Mouse (Mus musculus) embryonic facial prominence, embryonic 15.5 days (tissue): Measurements from ENCODE around the gene Bahd1. TPM values are rescaled to one million over a fixed set of nuclear protein-coding genes. Genes with fewer than 3 reads are reported as not detected.
A peak's percentile ranks its signal among the peaks of the same experiment; 100 is the strongest.

Experiments
- ATAC-seq: fragments of 200-750 bp; cut with Nextera tagmentation; 2 replicates; pipeline ENCODE4 v1.8.0; 2017; ENCODE audit warnings: low read depth, moderate TSS enrichment; ENCODE audit not compliant: insufficient number of reproducible peaks, low FRiP score, low TSS enrichment
- H3K27ac ChIP-seq: fragments of 300-500 bp; sonication (generic); replicated peaks from 2 replicates; pipeline ENCODE4 v1.5.1; 2015; ENCODE audit warnings: mild to moderate bottlenecking, inconsistent platforms
- H3K27me3 ChIP-seq: fragments of 300-500 bp; sonication (generic); 2 replicates; pipeline ENCODE4 v1.6.1; 2015; ENCODE audit warnings: inconsistent platforms
- H3K36me3 ChIP-seq: fragments of 300-500 bp; sonication (generic); 2 replicates; pipeline ENCODE4 v1.6.1; 2015; ENCODE audit warnings: mild to moderate bottlenecking, inconsistent platforms
- H3K4me1 ChIP-seq: fragments of 300-500 bp; sonication (generic); 2 replicates; pipeline ENCODE4 v1.6.1; 2015; ENCODE audit warnings: inconsistent platforms
- H3K4me2 ChIP-seq: fragments of 300-500 bp; sonication (generic); replicated peaks from 2 replicates; pipeline ENCODE4 v1.6.1; 2015; ENCODE audit warnings: mild to moderate bottlenecking, inconsistent platforms
- H3K4me3 ChIP-seq: fragments of 300-500 bp; sonication (generic); replicated peaks from 2 replicates; pipeline ENCODE4 v1.5.1; 2015; ENCODE audit warnings: mild to moderate bottlenecking, inconsistent platforms
- H3K9ac ChIP-seq: fragments of 300-500 bp; sonication (generic); 2 replicates; pipeline ENCODE4 v1.6.1; 2015; ENCODE audit warnings: inconsistent platforms
- H3K9me3 ChIP-seq: fragments of 300-500 bp; sonication (generic); replicated peaks from 2 replicates; pipeline ENCODE4 v1.6.1; 2016; ENCODE audit warnings: inconsistent platforms
- WGBS: fragments of 180-500 bp; shearing (Covaris S2); methylation state at CpG from one replicate; pipeline ENCODE4 v1.1.7; 2015; 5-methylcytosine and 5-hydroxymethylcytosine counted together
- polyA plus RNA-seq: library from polyadenylated mRNA; unstranded; fragments of >200 nt; fragmentation: Nextera tagmentation; extraction: Ambion mirVana; gene quantifications from 2 replicates; pipeline ENCODE4 v1.2.1, GENCODE M21; 2015

The Bahd1 gene
- polyA plus RNA-seq, 1 experiment from 2014 or later, result 5.9 TPM

DNA sequence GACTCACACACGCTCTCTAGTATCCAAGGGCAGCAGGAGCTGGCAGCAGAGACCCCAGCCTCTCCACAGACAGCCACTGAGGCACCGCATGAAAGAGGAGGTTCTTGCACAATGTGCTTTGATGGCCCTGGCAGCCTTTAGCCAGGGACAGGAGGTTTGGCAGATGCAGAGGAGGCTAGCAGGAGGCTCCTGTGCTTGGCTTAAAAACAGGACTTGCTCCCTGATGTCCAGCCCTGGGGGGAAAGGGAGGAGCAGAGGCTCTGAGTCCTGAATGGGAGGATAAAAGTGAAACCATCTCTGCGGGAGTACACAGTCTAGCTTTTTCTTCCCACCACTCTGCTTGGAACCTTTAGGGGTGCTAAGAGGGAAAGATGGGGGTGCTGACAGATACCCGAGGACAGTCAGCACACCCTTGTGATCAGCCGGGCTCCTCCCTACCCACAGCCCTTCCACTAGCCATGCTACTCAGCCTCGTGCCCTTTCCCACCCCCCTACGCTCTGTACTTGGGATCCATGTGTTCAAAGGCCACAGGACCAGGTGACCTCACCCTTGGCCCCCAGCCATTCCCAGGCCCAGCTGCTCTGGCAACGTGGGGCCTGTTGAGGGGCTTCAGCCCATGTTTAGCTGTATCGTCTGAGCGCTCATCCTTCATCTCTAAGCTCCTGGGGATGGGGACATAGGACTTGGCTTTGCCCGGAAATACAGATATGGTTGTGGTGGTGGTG is 13.5 kb downstream of the Bahd1 start:
- Histone ChIP-seq H3K36me3 (peaks cover 15% of the 10 kb centered on the region), H3K9ac (no peak overlapping the region), H3K4me3 (no peak overlapping the region), H3K27me3 (no peaks in the 10 kb centered on the region), H3K9me3 (no peaks in the 10 kb centered on the region), H3K27ac (no peak overlapping the region), H3K4me1 (peaks cover 31% of the 10 kb centered on the region), H3K4me2 (no peak overlapping the region)
- ATAC-seq, result 0 out of 2 replicates have a peak, but pooled peaks have one; percentile 12
- 50% methylated on average over 11 of the region's 11 CpGs for WGBS

- 46% methylated on average over 8 of the region's 8 CpGs for WGBS
- Histone ChIP-seq H3K27me3 (no peaks in the 10 kb centered on the region), H3K9me3 (no peaks in the 10 kb centered on the region), H3K27ac (0 out of 2 replicates have a peak overlapping the region, but pooled peaks have one; percentile 0), H3K4me1 (peaks cover 31% of the 10 kb centered on the region), H3K4me3 (no peak overlapping the region), H3K4me2 (no peak overlapping the region), H3K9ac (no peak overlapping the region), H3K36me3 (peaks cover 16% of the 10 kb centered on the region)
- no peak for ATAC-seq
Observed at GRCm38 (mm10) chr2:118914685-118915084, 14.5 kb downstream of the Bahd1 start.

DNA sequence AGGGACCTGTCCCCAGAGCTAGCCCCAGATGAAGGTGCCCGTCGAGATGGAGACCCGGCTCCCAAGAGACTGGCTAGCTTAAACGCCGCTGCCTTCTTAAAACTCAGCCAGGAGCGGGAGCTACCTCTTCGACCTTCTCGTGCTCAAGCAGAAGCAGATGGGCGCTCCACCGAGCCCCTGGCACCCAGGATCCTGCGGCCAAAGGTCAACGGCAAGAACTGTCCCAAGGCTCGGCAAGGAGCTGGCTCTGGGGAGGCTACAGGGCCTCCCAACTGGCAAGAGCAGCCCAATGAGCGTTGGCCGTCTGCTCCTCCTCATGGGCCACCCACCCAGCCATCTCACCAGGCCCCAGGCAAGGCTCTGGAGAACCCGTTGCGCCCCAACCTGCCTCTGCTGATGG is 16.3 kb downstream of the Bahd1 start:
- ATAC-seq, result no peak
- H3K36me3 ChIP-seq, result peaks cover 33% of the 10 kb centered on the region
- H3K27me3 ChIP-seq, result no peaks in the 10 kb centered on the region
- WGBS, result 84% methylated on average over 17 of the region's 17 CpGs
- no peaks in the 10 kb centered on the region for H3K9me3 ChIP-seq
- no peak overlapping the region for H3K4me2 ChIP-seq
- H3K9ac ChIP-seq, result no peak overlapping the region
- H3K4me1 ChIP-seq, result peaks cover 31% of the 10 kb centered on the region
- H3K27ac ChIP-seq, result no peak overlapping the region
- H3K4me3 ChIP-seq, result no peak overlapping the region

GRCm38 (mm10) chr2:118918543-118918942 is 18.4 kb downstream of the Bahd1 start:
- Histone ChIP-seq H3K4me3 (no peak overlapping the region), H3K27me3 (no peaks in the 10 kb centered on the region), H3K36me3 (peaks cover 48% of the 10 kb centered on the region), H3K27ac (no peak overlapping the region), H3K4me1 (peaks cover 21% of the 10 kb centered on the region), H3K4me2 (no peak overlapping the region), H3K9ac (no peak overlapping the region), H3K9me3 (no peaks in the 10 kb centered on the region)
- 41% methylated on average over 1 of the region's 1 CpGs for WGBS
- ATAC-seq, result no peak

DNA sequence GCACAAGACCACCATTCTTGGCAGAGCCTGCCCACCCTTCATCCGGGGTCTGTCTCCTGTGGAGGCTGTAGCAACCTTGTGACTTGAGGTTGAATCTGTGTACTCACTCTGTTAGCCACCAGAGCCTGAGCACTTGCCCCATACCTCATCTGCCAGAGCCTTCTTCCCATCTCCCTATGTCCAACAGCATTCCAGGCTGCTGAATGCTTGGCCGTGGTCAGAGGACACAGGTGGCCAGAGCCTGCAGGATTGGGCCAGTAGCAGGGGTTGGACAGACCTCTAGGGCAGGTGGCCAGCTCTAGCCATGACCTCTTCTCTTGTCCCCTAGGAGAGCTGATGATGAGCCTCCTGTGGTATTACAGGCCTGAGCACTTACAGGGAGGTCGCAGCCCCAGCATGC is 20.3 kb downstream of the Bahd1 start:
- Histone ChIP-seq H3K4me3 (no peak overlapping the region), H3K27me3 (no peaks in the 10 kb centered on the region), H3K9ac (no peak overlapping the region; the same call in 1 of the 2 replicates), H3K4me2 (no peak overlapping the region), H3K4me1 (peaks cover 7% of the 10 kb centered on the region; the same call in 1 of the 2 replicates), H3K9me3 (no peaks in the 10 kb centered on the region), H3K27ac (no peak overlapping the region), H3K36me3 (peaks cover 48% of the 10 kb centered on the region)
- 89% methylated on average over 3 of the region's 3 CpGs for WGBS
- ATAC-seq, result no peak

DNA sequence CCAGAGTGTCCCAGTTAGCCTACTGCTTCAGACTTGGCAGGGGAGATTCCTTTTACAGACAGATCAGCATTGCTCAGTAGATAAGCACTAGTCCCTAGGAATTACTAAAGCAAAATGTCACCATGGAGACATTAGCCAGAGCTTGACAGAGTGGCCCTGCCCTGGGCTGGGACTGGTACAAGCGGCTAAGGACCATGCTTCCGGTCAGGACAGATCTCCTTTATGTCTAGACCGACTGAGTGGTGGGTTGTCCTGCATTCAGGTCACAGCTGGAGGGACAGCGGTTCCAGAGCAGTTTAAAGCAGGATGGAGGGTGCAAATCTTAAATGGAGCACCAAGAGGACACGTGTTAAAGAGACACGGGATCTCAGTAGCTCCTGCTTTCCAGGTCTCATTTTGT is 25.8 kb downstream of the Bahd1 start:
- ATAC-seq, result peak; percentile 16
- 0 out of 2 replicates have a peak overlapping the region, but pooled peaks have one; percentile 34 for H3K27ac ChIP-seq
- no peaks in the 10 kb centered on the region for H3K9me3 ChIP-seq
- H3K4me2 ChIP-seq, result peak overlapping the region; percentile 80
- peak overlapping the region; percentile 89 for H3K9ac ChIP-seq
- peaks cover 36% of the 10 kb centered on the region for H3K4me1 ChIP-seq
- H3K27me3 ChIP-seq, result no peaks in the 10 kb centered on the region
- WGBS, result 0% methylated on average over 6 of the region's 6 CpGs
- H3K4me3 ChIP-seq, result peak overlapping the region; percentile 89
- H3K36me3 ChIP-seq, result peaks cover 23% of the 10 kb centered on the region

DNA sequence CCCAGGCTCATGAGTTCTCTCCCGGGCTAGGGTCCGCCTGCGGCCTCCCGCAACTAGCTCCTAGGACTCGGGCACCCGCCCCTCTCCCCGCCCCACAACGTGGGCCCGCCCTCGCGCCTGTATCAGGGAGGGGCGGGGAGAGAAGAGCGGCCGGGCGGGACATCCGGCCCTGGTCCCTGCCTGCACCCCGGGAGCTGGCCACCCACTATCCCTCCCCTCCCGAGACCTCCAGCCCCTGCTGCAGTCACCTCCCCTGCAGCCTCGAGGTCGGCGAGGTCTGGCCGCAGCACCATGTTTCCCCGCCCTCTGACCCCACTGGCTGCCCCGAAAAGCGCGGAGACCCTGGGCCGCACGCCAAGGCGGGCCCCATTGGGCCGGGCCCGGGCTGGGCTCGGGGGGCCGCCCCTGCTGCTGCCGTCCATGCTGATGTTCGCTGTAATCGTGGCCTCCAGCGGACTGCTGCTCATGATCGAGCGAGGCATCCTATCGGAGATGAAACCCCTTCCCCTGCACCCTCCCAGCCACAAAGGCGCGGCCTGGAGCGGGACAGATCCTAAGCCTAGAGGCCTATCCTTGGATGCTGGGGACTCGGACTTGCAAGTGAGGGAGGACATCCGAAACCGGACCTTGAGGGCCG is 26.3 kb downstream of the Bahd1 start, which contains the start of gene Chst14:
Chst14 (plus strand) TSS at position 136 of the 637 bp plus-strand sequence.
- WGBS, result under 1% methylated on average over 47 of the region's 47 CpGs
- no peaks in the 10 kb centered on the region for H3K27me3 ChIP-seq
- peak within 1 kb of the TSS; percentile 89 for H3K4me3 ChIP-seq
- H3K9ac ChIP-seq, result peak within 1 kb of the TSS; percentile 89
- ATAC-seq, result peak; percentile 94
- peaks cover 18% of the 10 kb centered on the region for H3K36me3 ChIP-seq
- peak within 1 kb of the TSS; percentile 75 for H3K27ac ChIP-seq
- peak within 1 kb of the TSS; percentile 80 for H3K4me2 ChIP-seq
- H3K4me1 ChIP-seq, result peaks cover 36% of the 10 kb centered on the region
- H3K9me3 ChIP-seq, result no peaks in the 10 kb centered on the region

GRCm38 (mm10) chr2:118926998-118927739 is 27.0 kb downstream of the Bahd1 start:
- H3K9me3 ChIP-seq, result no peaks in the 10 kb centered on the region
- H3K4me1 ChIP-seq, result peaks cover 36% of the 10 kb centered on the region
- peaks cover 11% of the 10 kb centered on the region for H3K36me3 ChIP-seq
- H3K9ac ChIP-seq, result peak overlapping the region; percentile 89
- peak overlapping the region; percentile 80 for H3K4me2 ChIP-seq
- H3K27ac ChIP-seq, result peak overlapping the region; percentile 75
- peak overlapping the region; percentile 89 for H3K4me3 ChIP-seq
- ATAC-seq, result no peak
- no peaks in the 10 kb centered on the region for H3K27me3 ChIP-seq
- 24% methylated on average over 31 of the region's 31 CpGs for WGBS

GRCm38 (mm10) chr2:118941341-118941740 is 41.2 kb downstream of the Bahd1 start:
- Histone ChIP-seq H3K9ac (no peak overlapping the region), H3K9me3 (no peaks in the 10 kb centered on the region), H3K4me3 (no peak overlapping the region), H3K36me3 (no peaks in the 10 kb centered on the region), H3K4me2 (no peak overlapping the region), H3K27ac (no peak overlapping the region), H3K27me3 (no peaks in the 10 kb centered on the region), H3K4me1 (0 out of 2 replicates have a peak, but pooled peaks cover 9% of the 10 kb centered on the region)
- no peak for ATAC-seq
- WGBS, result 73% methylated on average over 7 of the region's 7 CpGs

- Histone ChIP-seq H3K36me3 (no peaks in the 10 kb centered on the region), H3K4me3 (no peak overlapping the region), H3K27me3 (no peaks in the 10 kb centered on the region), H3K4me2 (no peak overlapping the region), H3K27ac (no peak overlapping the region), H3K4me1 (0 out of 2 replicates have a peak, but pooled peaks cover 9% of the 10 kb centered on the region), H3K9me3 (no peaks in the 10 kb centered on the region), H3K9ac (no peak overlapping the region)
- ATAC-seq, result no peak
- 92% methylated on average over 6 of the region's 6 CpGs for WGBS
Observed at GRCm38 (mm10) chr2:118943232-118943631, 43.1 kb downstream of the Bahd1 start.

GRCm38 (mm10) chr2:118948818-118949217 is 48.6 kb downstream of the Bahd1 start:
- no peak for ATAC-seq

More at GRCm38 (mm10) chr2:118948818-118949217, 48.6 kb downstream of the Bahd1 start:
- H3K4me2 ChIP-seq, result no peak overlapping the region
- WGBS, result 72% methylated on average over 4 of the region's 4 CpGs
- H3K9ac ChIP-seq, result no peak overlapping the region
- H3K27me3 ChIP-seq, result no peaks in the 10 kb centered on the region
- H3K27ac ChIP-seq, result no peak overlapping the region
- H3K4me3 ChIP-seq, result no peak overlapping the region
- H3K36me3 ChIP-seq, result no peaks in the 10 kb centered on the region
- H3K9me3 ChIP-seq, result no peaks in the 10 kb centered on the region
- H3K4me1 ChIP-seq, result 0 out of 2 replicates have a peak, but pooled peaks cover 9% of the 10 kb centered on the region
